Mouse (Mus musculus) lung, embryonic 15.5 days (tissue): ENCODE measurements around the gene Pstk. TPM values are rescaled to one million over a fixed set of nuclear protein-coding genes. Genes with fewer than 3 reads are reported as not detected.
A peak's percentile ranks its signal among the peaks of the same experiment; 100 is the strongest.
"Not testable (repeated sequence)": the region's sequence is repeated elsewhere in the genome, so short reads cannot be mapped to it uniquely, and the experiment has no call there.

ENCODE experiments used
- ATAC-seq: fragments of 200-750 bp; cut with Nextera tagmentation; 2 replicates; pipeline ENCODE4 v1.8.0; 2017; ENCODE audit warnings: moderate number of reproducible peaks, borderline replicate concordance; ENCODE audit not compliant: low FRiP score, low TSS enrichment; ENCODE audit errors: extremely low read depth
- H3K27ac ChIP-seq: fragments of 300-500 bp; sonication (generic); 2 replicates; pipeline ENCODE4 v1.5.1; 2015; ENCODE audit warnings: moderate library complexity, mild to moderate bottlenecking, inconsistent platforms
- H3K27me3 ChIP-seq: fragments of 300-500 bp; sonication (generic); 2 replicates; pipeline ENCODE4 v1.6.1; 2015; ENCODE audit warnings: inconsistent platforms
- H3K36me3 ChIP-seq: fragments of 300-500 bp; sonication (generic); 2 replicates; pipeline ENCODE4 v1.6.1; 2015; ENCODE audit warnings: inconsistent platforms
- H3K4me1 ChIP-seq: fragments of 300-500 bp; sonication (generic); 2 replicates; pipeline ENCODE4 v1.6.1; 2015; ENCODE audit warnings: inconsistent platforms
- H3K4me2 ChIP-seq: fragments of 300-500 bp; sonication (generic); 2 replicates; pipeline ENCODE4 v1.6.1; 2015; ENCODE audit warnings: inconsistent platforms, mild to moderate bottlenecking, moderate library complexity
- H3K4me3 ChIP-seq: fragments of 300-500 bp; sonication (generic); 2 replicates; pipeline ENCODE4 v1.5.1; 2015; ENCODE audit warnings: mild to moderate bottlenecking, inconsistent platforms
- H3K9ac ChIP-seq: fragments of 300-500 bp; sonication (generic); 2 replicates; pipeline ENCODE4 v1.6.1; 2015; ENCODE audit warnings: inconsistent platforms
- H3K9me3 ChIP-seq: fragments of 300-500 bp; sonication (generic); 2 replicates; pipeline ENCODE4 v1.6.1; 2016; ENCODE audit warnings: inconsistent platforms
- WGBS: fragments of 180-500 bp; shearing (Covaris S2); methylation state at CpG from one replicate; pipeline ENCODE4 v1.1.7; 2015; 5-methylcytosine and 5-hydroxymethylcytosine counted together
- polyA plus RNA-seq: library from polyadenylated mRNA; unstranded; fragments of >200 nt; fragmentation: Nextera tagmentation; extraction: Ambion mirVana; gene quantifications from 2 replicates; pipeline ENCODE4 v1.2.1, GENCODE M21; 2015

The Pstk gene
- polyA plus RNA-seq, 1 experiment from 2014 or later: 64.3 TPM

GRCm38 (mm10) chr7:131364131-131364530 lies 6.8 kb upstream of the Pstk start:
- no peak overlapping the region for H3K9ac ChIP-seq
- no peak overlapping the region for H3K27ac ChIP-seq
- H3K4me2 ChIP-seq: no peak overlapping the region
- no peak for ATAC-seq
- no peak overlapping the region for H3K4me3 ChIP-seq
- 77% methylated on average over 8 of the region's 8 CpGs for WGBS
- no peaks in the 10 kb centered on the region for H3K36me3 ChIP-seq
- H3K9me3 ChIP-seq: no peaks in the 10 kb centered on the region
- no peaks in the 10 kb centered on the region for H3K27me3 ChIP-seq
- H3K4me1 ChIP-seq: peaks cover 13% of the 10 kb centered on the region

GRCm38 (mm10) chr7:131371470-131371860 lies 524 bp downstream of the Pstk start:
- H3K4me3 ChIP-seq: peak overlapping the region; percentile 64
- 4% methylated on average over 9 of the region's 9 CpGs for WGBS
- peaks cover 11% of the 10 kb centered on the region for H3K36me3 ChIP-seq
- no peaks in the 10 kb centered on the region for H3K27me3 ChIP-seq
- H3K9ac ChIP-seq: peak overlapping the region; percentile 82
- peaks cover 10% of the 10 kb centered on the region for H3K4me1 ChIP-seq
- H3K4me2 ChIP-seq: peak overlapping the region; percentile 62
- ATAC-seq: no peak; the same call in 1 of the 2 replicates
- peak overlapping the region; percentile 95 for H3K27ac ChIP-seq
- no peaks in the 10 kb centered on the region for H3K9me3 ChIP-seq

DNA sequence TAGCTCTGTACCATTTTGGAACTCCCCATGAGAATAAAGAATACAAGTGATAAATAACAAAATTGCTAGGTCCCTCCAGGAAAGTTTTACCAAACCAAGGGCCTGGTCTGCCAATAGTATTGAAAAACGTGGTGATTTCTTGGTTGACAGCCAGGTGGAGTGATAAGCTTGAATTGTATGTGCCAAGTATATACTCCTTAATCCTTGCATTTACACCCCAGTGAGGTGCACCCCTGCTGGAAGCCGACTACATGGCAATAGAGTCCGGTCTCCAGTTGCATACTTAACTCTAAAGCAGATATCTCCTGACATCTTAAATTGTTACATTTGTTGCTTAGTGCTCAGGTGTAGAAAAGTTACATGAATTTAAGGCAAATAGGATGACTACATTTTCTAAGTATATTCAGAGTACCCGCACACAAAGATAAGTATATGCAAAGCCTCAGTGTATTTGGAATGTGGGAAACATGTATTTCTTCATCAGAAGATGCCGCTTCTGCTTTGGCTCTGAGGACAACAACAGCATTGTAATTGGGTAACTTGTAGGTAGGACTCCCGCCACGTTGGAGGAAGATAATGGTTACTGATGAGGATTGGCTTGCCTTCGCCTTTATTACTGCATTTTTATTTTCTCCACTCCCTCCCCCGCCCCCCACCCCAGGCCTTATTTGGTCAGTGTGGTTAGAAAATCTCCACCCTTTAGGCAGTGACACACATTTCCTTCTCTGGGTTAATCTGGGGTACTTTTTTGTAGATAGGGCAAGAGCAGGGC lies 1.1 kb downstream of the Pstk start:
- ATAC-seq: no peak
- peak overlapping the region; percentile 62 for H3K4me2 ChIP-seq
- peak overlapping the region; percentile 82 for H3K9ac ChIP-seq
- no peaks in the 10 kb centered on the region for H3K9me3 ChIP-seq
- H3K36me3 ChIP-seq: peaks cover 11% of the 10 kb centered on the region
- H3K4me3 ChIP-seq: peak overlapping the region; percentile 64
- H3K27me3 ChIP-seq: no peaks in the 10 kb centered on the region
- peaks cover 10% of the 10 kb centered on the region for H3K4me1 ChIP-seq
- 67% methylated on average over 9 of the region's 9 CpGs for WGBS
- peak overlapping the region; percentile 95 for H3K27ac ChIP-seq

- peaks cover 32% of the 10 kb centered on the region; the same call in 1 of the 2 replicates for H3K36me3 ChIP-seq
- not testable (repeated sequence) for H3K4me2 ChIP-seq, ATAC-seq, H3K4me3 ChIP-seq, H3K27ac ChIP-seq, H3K4me1 ChIP-seq, H3K27me3 ChIP-seq, H3K9ac ChIP-seq, H3K9me3 ChIP-seq
- WGBS: 77% methylated on average over 7 of the region's 7 CpGs
These were observed 20.8 kb downstream of the Pstk start for GRCm38 (mm10) chr7:131391761-131392160.

DNA sequence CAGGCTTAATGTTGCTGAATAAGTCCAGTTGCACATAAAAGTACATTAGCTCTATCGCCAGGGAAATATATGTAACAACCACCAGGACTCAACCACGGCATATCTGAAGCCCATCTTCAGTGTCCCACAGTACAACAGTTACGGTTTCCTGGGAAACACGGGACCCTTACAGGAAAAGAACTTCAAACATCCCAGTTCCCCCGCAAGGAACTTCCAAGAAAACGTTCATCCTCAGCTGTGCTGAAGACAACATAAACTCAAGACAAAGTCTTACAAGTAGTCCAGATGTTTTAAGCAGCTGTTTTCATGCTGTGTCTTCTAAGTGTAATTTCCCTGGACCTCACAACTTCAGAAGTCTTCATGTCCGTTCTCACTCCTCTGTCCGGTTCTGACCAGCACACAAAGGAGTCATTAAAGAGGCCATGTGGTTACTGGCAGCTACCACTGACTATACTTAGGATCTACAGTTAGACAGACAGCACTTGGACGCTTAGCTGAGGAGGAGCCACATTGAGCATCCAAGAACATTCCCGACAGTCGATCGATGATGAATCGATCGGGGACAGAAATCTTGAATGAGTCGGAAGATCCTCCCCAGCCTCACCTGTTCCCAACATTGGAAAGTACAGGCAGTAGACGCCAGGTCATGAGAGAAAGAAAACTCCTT lies 38.5 kb downstream of the Pstk start:
- H3K36me3 ChIP-seq: 0 out of 2 replicates have a peak, but pooled peaks cover 2% of the 10 kb centered on the region
- 3% methylated on average over 16 of the region's 16 CpGs for WGBS
- H3K27ac ChIP-seq: no peak overlapping the region
- H3K4me2 ChIP-seq: peak overlapping the region; percentile 79
- H3K9me3 ChIP-seq: no peaks in the 10 kb centered on the region
- peak overlapping the region; percentile 63 for H3K4me3 ChIP-seq
- no peaks in the 10 kb centered on the region for H3K27me3 ChIP-seq
- H3K9ac ChIP-seq: peak overlapping the region; percentile 72
- no peak for ATAC-seq
- H3K4me1 ChIP-seq: peaks cover 16% of the 10 kb centered on the region

GRCm38 (mm10) chr7:131409988-131410385 lies 39.0 kb downstream of the Pstk start:
- peak overlapping the region; percentile 79 for H3K4me2 ChIP-seq
- H3K36me3 ChIP-seq: 0 out of 2 replicates have a peak, but pooled peaks cover 2% of the 10 kb centered on the region
- peaks cover 16% of the 10 kb centered on the region for H3K4me1 ChIP-seq
- H3K27me3 ChIP-seq: no peaks in the 10 kb centered on the region
- peak overlapping the region; percentile 45 for H3K27ac ChIP-seq
- peak; percentile 49 for ATAC-seq
- H3K9me3 ChIP-seq: no peaks in the 10 kb centered on the region
- H3K4me3 ChIP-seq: peak overlapping the region; percentile 63
- H3K9ac ChIP-seq: peak overlapping the region; percentile 72
- WGBS: under 1% methylated on average over 38 of the region's 38 CpGs

DNA sequence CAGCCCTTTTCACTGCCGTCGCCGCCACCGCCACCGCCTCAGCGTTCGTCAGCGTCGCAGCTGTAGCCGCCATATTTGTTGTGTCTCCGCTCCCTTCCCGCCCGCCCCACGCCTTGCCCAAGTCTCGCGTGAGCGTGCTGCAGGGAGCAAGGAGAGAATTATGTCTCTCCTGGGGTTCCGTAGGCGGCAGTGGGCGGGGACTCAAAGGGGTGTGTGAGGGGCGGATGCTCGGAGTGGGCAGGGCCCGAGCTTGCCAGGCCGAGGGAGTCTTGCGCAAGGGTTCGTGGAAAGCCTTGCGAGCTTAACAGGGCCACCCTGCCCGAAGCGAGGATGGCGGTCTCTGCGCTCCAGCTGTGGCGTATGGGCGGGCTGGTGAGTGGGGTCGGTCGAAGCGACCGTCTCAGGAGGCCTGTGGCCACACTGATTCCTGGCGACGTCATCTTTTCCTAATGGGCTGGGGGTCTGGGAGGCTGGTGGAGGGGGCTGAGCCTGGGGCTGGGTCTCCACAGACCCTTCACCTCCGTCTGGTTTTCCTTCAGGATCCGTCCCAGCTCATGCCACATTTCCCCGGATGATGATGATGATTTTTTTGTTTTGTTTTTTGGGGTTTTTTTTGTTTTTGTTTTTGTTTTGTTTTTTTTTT lies 39.6 kb downstream of the Pstk start, which contains the start of the genes Ikzf5 and Acadsb:
TSS of gene Ikzf5 (minus strand) at position 106 of the 643 bp plus-strand sequence.
TSS of gene Acadsb (plus strand) at position 186 of the 643 bp plus-strand sequence.
- Histone ChIP-seq H3K27ac (peak within 1 kb of the TSS; percentile 94), H3K27me3 (no peaks in the 10 kb centered on the region), H3K9me3 (no peaks in the 10 kb centered on the region), H3K36me3 (0 out of 2 replicates have a peak, but pooled peaks cover 2% of the 10 kb centered on the region), H3K4me1 (peaks cover 16% of the 10 kb centered on the region), H3K4me2 (peak within 1 kb of the TSS; percentile 79), H3K4me3 (peak within 1 kb of the TSS; percentile 63), H3K9ac (peak within 1 kb of the TSS; percentile 72)
- under 1% methylated on average over 42 of the region's 42 CpGs for WGBS
- ATAC-seq: peak; percentile 97

GRCm38 (mm10) chr7:131411221-131411940 lies 40.4 kb downstream of the Pstk start:
- H3K4me2 ChIP-seq: peak overlapping the region; percentile 79
- WGBS: 23% methylated on average over 10 of the region's 10 CpGs
- no peaks in the 10 kb centered on the region for H3K27me3 ChIP-seq
- peak overlapping the region; percentile 94 for H3K27ac ChIP-seq
- peaks cover 16% of the 10 kb centered on the region for H3K4me1 ChIP-seq
- no peaks in the 10 kb centered on the region for H3K9me3 ChIP-seq
- H3K36me3 ChIP-seq: 0 out of 2 replicates have a peak, but pooled peaks cover 2% of the 10 kb centered on the region
- ATAC-seq: peak; percentile 24; the same call in 1 of the 2 replicates
- H3K4me3 ChIP-seq: peak overlapping the region; percentile 63
- H3K9ac ChIP-seq: peak overlapping the region; percentile 72

DNA sequence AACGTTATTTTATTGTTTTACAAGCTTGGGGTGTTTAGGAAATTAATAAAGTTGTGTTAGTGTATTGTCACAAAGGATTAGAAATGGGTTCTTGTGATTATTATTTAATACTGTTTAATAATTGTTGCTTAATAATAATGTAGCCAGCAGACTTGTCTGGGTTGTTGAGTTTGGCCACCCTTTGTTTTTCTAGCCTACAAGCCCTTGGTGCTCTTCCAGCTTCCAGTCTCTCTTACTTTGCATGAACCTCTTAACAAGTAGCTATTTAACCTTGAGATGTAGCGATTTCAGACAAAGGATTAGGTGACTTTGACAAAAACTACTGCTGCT lies 41.0 kb downstream of the Pstk start:
- 0 out of 2 replicates have a peak overlapping the region, but pooled peaks have one; percentile 29 for H3K9ac ChIP-seq
- peak overlapping the region; percentile 63 for H3K4me3 ChIP-seq
- no peaks in the 10 kb centered on the region for H3K9me3 ChIP-seq
- ATAC-seq: no peak
- 0 out of 2 replicates have a peak, but pooled peaks cover 1% of the 10 kb centered on the region for H3K36me3 ChIP-seq
- H3K4me1 ChIP-seq: peaks cover 16% of the 10 kb centered on the region
- H3K4me2 ChIP-seq: peak overlapping the region; percentile 79
- H3K27me3 ChIP-seq: no peaks in the 10 kb centered on the region
- H3K27ac ChIP-seq: peak overlapping the region; percentile 94
- 38% methylated on average over 2 of the region's 2 CpGs for WGBS

GRCm38 (mm10) chr7:131416742-131417141 lies 45.8 kb downstream of the Pstk start:
- not testable (repeated sequence) for H3K9me3 ChIP-seq

GRCm38 (mm10) chr7:131417605-131418004 lies 46.7 kb downstream of the Pstk start:
- Histone ChIP-seq H3K27ac (no peak overlapping the region), H3K4me2 (no peak overlapping the region), H3K9ac (no peak overlapping the region), H3K9me3 (no peaks in the 10 kb centered on the region), H3K4me3 (no peak overlapping the region), H3K36me3 (no peaks in the 10 kb centered on the region), H3K4me1 (peaks cover 6% of the 10 kb centered on the region; the same call in 1 of the 2 replicates), H3K27me3 (no peaks in the 10 kb centered on the region)
- ATAC-seq: no peak

More at GRCm38 (mm10) chr7:131416742-131417141, 45.8 kb downstream of the Pstk start:
- not testable (repeated sequence) for H3K36me3 ChIP-seq, H3K27me3 ChIP-seq, ATAC-seq, H3K4me1 ChIP-seq, H3K4me3 ChIP-seq, H3K9ac ChIP-seq, H3K27ac ChIP-seq, H3K4me2 ChIP-seq
